Mouse (Mus musculus): Measurements from ENCODE around the gene Atp6v1b1.

Atp6v1b1 gene

GRCm38 (mm10) chr6:83742761-83743160 is at the start of gene Atp6v1b1:
Atp6v1b1 (plus strand) TSS chr6:83742990.
- no peak for DNase-seq (ENCODE audit: low spot score)

GRCm38 (mm10) chr6:83693835-83694234 is 49.0 kb upstream of the Atp6v1b1 start:
- DNase-seq (ENCODE audit: low spot score) = no peak

DNA sequence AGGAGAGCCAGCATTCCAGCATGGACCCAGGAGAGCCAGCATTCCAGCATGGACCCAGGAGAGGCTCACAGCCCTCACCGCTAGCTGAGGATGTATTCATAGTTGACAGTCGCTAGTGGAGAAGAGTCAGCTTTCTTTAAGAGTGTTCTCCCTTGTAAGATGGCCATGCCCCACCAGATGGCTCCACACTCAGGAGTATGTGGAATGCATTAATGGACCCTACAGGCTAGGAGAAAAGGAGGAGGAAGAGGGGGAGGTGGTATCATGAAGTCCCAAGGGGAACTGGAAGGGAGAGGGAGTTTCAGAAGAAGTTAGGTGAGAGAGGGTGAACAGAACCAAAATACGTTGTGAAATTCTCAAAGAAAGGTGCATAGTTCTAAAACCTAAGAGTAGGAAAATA is 47.1 kb upstream of the Atp6v1b1 start:
- DNase-seq (ENCODE audit: low spot score) = no peak

GRCm38 (mm10) chr6:83696684-83697083 is 46.1 kb upstream of the Atp6v1b1 start:
- no peak for DNase-seq (ENCODE audit: low spot score)

GRCm38 (mm10) chr6:83697932-83698331 is 44.9 kb upstream of the Atp6v1b1 start:
- no peak for DNase-seq (ENCODE audit: low spot score)

GRCm38 (mm10) chr6:83699971-83700370 is 42.8 kb upstream of the Atp6v1b1 start:
- no peak for DNase-seq (ENCODE audit: low spot score)

GRCm38 (mm10) chr6:83701001-83701400 is 41.8 kb upstream of the Atp6v1b1 start:
- DNase-seq (ENCODE audit: low spot score) = no peak

DNA sequence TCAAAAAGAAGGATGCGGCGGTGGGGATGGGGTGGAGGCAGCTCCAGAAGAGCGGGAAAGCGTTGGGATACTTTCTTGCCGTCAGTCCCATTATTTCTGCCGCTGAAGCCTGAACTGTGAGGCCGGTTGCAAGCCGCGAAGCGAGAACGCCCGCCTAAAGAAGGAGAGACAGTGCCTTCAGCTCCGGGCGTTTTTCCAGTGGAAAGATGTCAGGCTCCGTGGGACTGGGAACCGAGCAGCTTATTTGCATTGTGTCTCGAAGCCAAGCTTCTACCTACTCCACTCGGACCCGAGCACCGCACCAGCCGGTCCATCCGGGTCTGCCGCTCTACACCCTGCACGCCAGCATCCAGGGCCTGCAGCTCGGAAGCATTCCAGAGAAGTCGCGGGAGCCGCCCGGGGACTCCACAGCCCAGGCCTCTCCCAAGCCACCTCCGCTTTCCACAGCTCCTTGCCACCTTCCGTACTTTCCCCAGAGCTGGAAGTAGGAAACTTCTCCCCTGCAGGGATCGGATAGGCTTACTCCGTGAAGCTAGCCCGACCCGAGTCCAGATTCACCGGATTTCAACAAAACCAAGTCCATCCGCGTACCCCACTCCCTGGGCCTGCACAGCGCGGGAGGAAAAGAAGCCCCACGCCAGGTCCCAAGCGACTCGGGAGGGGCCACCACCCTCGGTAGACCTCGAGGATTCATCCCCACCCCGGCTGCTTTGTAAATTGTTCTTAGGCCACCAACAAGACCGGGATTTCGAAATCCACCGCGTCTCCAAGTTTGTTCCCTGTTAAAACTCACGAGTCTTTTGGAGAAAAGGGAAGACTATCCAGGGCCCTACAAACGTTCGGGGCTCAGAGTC is 40.4 kb upstream of the Atp6v1b1 start:
- DNase-seq (ENCODE audit: low spot score) = peak; percentile 22

DNA sequence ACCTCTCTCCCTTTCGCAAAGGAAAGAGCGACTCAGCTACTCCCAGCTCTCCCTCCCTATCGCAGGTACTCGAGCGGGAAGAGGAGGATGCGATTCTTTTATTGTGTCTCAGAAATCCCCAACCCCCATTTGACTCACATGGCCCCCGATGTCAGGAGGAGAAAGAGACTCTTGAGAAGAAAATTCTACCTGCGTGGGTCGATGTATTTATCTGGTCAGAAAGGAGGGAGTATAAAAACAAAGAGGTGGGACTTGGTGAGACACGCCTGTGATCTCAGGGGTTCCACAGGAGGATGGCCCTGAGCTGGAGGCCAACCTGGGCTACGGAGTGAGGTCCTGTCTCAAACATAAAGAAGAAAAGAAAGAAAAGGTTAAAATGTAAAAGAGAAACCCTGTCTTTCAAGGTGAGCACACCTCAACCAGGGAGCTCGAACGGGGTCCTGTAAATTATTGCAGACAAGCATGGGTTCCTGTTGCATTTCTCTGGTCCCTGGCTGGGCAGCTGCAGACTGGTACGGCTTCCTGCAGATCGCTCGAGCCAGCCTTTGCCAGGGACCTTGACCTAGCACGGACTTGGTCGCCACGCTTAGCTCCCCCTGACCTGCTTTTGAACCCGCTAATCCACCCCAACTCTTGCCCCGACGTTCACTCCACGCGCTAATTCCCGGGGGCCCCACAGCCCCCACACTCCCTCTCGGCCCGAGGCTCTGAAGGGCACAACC is 39.6 kb upstream of the Atp6v1b1 start:
- DNase-seq (ENCODE audit: low spot score) = no peak

GRCm38 (mm10) chr6:83703722-83704078 is 39.1 kb upstream of the Atp6v1b1 start:
- no peak for DNase-seq (ENCODE audit: low spot score)

DNA sequence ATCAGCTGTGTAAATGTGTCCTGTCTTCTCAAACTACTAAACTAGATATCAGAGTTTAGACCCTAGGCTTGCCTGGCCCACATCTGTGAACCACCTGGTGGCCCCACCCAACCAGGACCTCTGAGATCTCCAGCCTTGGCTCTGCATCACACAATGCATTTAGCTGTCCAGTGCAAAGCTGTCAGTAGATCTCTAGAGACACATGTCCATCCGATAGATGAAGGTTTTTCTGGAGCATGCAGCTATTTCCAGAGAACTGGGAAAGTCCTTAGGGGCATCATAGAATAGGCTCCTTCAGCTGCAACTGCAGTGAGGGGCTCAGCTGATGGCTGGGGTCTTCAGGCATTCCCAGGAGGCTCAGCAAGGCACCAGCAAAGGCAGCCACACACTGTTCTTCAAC is 38.5 kb upstream of the Atp6v1b1 start:
- no peak for DNase-seq (ENCODE audit: low spot score)

DNA sequence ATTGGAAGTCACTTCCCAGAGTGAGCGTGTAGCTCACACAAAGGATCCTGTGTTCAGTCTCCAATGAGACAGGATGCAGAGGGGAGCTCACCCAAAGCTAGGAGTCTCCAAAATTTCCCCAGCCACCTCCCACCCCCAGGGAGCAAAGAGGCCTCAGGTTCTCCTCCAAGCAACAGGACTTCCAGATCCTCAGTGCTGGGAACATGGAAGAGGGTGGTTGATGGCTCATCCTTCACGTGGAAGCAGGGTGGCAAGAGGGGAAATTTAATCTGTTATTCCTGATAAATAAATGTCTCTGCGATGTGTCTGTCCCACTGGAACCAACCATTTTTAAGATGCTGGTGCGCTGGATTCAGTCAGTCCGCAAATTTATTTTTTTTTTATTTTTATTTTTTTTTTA is 38.1 kb upstream of the Atp6v1b1 start:
- DNase-seq (ENCODE audit: low spot score) = no peak

- DNase-seq (ENCODE audit: low spot score) = no peak
Observed at GRCm38 (mm10) chr6:83707738-83708510, 34.9 kb upstream of the Atp6v1b1 start.

GRCm38 (mm10) chr6:83710361-83711066 is 32.3 kb upstream of the Atp6v1b1 start:
- DNase-seq (ENCODE audit: low spot score) = no peak

DNA sequence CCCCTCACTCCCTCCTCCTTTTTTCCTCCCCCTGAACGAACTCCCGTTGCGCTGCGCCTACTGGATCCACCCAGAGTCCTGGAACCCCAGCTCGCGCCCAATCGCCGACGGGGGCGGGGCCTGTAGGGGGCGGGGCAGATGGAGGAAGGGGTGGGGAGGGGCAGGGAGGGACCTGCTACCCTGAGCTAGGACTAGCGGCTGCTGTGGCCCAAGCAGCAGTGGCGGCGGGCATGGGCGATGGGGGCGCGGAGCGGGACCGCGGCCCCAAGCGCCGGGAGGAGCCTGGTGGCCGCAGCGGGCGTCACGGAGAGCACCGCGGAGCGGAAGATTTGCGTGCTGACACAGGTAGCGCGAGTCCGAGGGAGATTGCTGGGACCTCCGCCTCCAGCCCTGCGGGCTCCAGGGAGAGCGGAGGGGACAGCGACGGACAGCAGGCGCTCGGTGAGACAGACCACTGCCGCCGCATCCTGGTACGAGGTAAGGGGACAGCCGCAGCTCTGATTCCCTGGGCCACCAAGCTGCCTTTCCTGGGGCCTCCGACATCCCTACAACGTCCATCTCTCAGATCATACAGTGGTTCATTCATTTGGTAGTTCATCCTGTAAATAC is 31.6 kb upstream of the Atp6v1b1 start, which contains the start of gene Vax2:
Gene Vax2, plus strand, starts transcription at position 198 of the 609 bp plus-strand sequence.
- DNase-seq (ENCODE audit: low spot score) = peak; percentile 92

DNA sequence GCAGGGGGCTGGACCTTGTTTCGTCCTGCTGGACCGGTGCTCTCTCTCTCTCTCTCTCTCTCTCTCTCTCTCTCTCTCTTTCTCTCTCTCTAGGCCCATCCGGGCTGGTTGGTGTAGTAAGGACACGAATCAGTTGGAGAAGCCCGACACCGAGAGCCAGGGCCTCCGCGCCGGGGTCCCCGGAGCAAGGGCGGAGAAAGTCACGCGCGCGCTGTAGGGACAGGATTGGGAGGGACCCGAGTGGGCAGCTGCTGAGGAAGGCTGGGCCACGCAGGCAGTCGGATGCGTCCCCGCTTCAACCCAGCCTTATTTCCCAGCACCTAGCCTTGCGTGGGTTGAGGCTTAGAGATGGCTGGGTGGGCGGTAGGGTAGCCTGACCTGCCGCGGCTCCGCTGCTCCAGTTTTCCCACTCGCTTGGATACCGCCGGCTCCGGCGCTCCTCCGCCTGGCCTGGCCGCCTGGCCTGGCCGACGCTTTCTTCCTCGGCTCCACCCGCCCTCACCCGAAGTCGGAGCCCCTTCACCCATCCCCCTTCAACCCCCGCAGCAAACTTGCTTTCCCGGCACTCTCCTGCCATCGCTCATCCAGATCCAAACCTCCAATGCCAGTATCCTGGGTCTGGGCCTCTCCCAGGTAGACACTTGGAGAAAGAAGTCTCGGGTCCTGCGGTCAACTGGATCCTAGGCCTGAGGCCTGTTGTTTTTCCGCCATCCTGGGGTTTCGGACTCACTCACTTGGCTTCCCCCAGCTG is 30.9 kb upstream of the Atp6v1b1 start:
- DNase-seq (ENCODE audit: low spot score) = no peak

- no peak for DNase-seq (ENCODE audit: low spot score)
Observed at GRCm38 (mm10) chr6:83713271-83714136, 29.3 kb upstream of the Atp6v1b1 start.

GRCm38 (mm10) chr6:83714221-83715123 is 28.3 kb upstream of the Atp6v1b1 start:
- no peak for DNase-seq (ENCODE audit: low spot score)
